Mouse (Mus musculus) megakaryocyte, embryonic 14.5 days (primary cell): ENCODE measurements around the gene Unc5c.

Source experiments
- FLI1 ChIP-seq: IDR thresholded peaks from 2 replicates; pipeline ENCODE4 v1.6.1; 2012; ENCODE audit warnings: low read length, inconsistent platforms, mixed read lengths
- GATA1 ChIP-seq: IDR thresholded peaks from 3 replicates; pipeline ENCODE4 v1.6.1; 2012; ENCODE audit warnings: mixed read lengths, low read length, inconsistent platforms, borderline replicate concordance

DNA sequence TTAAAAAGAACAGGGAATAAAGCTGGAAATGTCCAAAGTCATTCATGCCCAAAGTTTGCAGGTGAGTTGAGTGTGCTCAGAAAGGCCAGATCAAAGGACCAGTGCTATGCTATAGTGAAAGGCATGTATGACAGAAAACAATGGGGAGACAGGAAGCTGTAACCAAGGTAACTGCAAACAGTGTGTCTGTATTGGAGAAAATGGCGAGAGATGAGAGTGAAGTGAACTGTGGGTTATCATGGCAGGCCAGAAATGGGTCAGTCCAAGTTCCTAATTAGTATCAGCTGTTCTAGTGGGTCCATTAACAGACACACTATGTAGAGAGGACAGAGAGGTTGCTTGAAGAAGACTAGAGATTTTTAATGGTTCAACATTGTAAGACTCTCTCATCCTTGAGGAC is 164.4 kb downstream of the Unc5c start:
- TF ChIP-seq FLI1 (no peak), GATA1 (no peak)
